Mouse (Mus musculus) c-Kit-negative CD71-positive TER-119-positive erythroid progenitor cells, embryonic 14.5 days (primary cell): ENCODE data around the gene Pkib.

Experiments used
- DNase-seq: peaks from one replicate; pipeline ENCODE4 v3.0.0-alpha.2; 2013; ENCODE audit warnings: low read depth, low spot score

The Pkib gene

DNA sequence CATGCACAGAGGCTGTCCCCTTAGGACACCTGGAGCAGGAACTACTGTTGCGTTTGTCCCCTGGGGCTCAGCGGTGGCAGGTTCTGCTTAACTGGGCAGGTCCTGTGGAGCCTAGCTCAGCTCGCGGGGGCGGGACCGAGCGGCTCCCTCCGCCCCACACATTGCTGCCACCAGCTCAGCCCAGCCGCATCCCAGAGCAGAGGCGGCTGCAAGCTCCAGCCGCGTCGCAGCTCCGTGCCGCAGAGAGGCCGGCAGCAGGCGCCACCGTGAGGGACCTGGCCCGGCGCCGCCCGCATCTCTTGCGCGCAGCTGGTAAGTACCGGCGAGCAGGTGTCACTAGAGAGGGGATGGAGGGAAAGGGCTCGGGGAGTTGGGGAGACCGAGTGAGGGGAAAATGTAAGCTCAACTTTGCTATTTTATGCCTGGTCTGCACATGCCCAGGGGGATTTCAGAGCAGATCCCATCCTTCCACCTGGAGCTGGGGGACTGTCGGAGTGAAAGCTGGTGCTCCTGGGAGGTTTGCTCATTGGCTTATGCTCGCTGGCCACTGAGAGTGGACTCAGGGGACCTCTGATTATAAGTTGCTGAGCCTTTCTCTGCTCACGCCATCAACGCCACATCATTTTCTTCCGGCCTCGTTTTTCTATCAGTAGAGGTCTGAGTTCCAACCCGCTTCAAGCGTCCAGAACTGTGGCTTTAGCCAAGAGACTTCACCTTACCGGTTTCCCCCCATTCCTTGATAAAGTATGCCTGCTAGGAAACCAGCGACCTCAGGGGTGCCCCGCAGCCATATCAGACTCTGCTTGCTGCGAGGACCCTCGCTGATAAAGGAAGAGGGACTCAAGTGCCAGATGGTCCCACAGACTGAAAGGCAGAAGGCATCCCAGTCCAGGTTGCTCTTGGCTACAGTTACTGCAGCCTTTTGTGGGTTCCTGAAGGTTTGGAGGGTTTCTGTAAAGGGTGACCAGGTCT is at the start of gene Pkib:
TSS of gene Pkib (plus strand) at position 86 of the 972 bp plus-strand sequence.
- DNase-seq, result no peak

DNA sequence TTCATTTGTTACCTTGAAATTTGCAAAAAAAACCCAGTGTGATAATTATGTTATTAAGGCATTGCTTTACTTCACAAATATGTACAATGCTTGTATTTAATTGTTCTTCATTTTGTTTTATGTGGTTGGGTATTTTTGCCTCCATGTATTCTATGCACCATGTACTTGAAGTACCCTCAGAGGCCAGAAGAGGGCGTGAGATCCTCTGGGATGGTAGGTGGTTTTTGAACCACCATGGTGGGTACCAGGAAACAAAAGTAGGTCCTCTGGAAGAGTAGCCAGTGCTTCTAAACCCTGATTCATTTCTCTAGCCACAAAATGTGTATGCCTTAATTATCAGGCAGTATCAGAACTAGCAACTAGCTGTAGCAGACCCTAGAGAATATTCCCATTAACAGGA is 47.9 kb upstream of the Pkib start:
- DNase-seq, result no peak

DNA sequence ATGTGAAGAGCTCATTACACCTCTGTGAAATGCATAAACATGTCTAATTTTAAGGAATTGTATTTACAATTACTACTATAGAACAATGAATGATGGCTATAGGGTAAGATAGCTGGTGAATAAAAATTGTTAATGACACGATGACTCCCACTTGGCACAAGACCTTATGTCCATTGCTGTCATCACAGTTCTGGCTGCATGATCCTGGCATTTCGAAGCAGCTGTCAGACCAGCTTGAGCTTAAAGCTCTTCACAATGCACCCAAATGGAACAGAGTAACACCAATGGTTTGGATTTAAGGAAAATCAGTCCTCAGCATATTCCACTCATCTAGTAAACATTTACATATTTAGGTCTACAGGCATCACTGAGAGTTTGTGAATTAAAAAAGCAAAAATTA is 37.5 kb upstream of the Pkib start:
- DNase-seq, result no peak

DNA sequence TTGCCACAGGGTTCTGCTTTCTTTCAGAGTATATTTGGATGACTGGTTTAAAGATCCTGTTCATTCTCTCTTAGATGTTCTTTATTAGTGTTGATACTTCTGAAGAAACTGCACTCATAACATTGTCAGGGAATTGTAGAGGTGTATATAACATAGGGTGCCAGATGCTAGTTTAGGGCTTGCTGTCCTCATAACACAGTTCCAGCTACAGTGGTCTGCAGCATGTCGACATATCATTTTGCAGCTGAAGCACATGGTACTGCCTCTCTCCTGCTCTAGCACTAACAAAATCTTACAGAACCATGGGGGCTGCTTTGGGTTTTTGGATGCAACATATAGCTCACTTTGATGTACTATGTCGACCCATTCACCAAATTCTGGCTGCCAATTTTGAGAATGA is 34.6 kb upstream of the Pkib start:
- DNase-seq, result no peak

DNA sequence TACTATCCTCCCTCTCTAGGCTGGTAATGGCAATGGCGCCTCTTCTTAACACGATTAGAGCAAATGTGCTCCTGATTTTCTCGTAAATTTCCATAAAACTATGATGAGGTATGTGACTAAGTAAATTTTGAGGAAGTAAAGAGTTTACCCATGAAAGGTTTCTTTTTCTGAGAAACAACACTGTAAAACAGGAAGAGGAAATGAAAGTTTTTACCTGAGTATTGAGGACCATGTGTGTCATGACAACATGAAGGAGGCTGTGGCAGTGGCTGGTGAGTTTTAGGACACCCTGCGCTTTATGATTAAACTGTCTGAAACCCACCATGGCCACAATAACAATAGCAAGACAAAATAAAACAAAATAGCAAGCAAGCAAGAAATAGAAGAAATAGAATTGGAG is 28.8 kb upstream of the Pkib start:
- DNase-seq, result no peak

DNA sequence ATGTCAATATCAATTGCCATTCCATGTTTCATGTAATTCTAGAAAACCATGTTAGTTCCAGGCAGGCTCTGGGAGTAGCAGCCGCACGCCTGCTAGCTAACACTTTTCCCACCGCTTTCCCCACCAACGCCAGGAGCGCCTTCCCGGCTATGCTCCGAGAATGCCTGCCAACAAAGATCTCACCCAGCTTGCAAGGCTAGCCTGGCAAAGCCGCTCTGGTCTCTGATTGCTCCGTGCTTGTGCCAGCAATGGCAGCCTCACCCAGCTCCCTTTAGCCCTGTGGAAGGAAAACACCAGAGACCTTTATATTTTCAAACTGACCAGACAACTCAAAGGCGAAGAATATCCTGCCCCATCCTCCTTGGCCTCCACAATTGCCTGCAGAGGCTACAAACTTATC is 8.5 kb upstream of the Pkib start:
- DNase-seq, result no peak

DNA sequence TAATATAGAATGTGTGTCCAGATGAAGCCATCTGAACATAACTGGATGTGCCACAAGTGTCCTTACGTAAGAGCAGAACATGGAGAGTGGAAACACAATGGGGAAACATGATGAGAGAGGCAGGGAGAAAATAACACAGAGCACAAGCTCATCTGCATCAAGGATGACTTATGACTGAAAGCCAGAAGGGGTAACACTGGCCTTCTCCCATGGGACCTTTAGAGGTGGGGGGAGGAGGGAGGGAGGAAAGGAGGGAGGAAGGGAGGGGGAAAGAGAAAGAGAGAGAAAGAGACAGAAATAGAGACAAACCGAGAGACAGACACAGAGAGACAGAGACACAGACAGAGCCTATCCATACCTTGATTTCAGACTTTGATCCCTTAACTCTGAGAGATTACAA is 4.0 kb upstream of the Pkib start:
- no peak for DNase-seq

DNA sequence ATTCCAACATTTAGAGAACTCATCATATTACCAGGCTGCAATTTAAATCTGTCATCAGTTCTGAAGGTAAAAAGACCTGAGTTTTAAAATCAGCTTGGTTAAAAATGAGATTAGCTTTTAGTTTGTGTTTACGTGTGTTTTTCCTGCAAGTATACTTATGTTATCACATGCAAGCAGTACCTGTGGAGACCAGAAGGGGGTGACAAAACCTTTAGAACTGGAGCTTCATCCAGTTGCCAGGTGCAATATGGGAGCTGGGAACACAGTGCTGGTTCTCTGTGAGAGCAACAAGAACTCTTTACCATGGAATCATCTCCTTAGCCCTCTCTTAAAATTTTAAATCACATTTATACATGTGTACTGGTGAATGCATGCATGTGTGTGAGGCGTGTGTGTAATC is 1.2 kb upstream of the Pkib start:
- DNase-seq, result peak; percentile 1

DNA sequence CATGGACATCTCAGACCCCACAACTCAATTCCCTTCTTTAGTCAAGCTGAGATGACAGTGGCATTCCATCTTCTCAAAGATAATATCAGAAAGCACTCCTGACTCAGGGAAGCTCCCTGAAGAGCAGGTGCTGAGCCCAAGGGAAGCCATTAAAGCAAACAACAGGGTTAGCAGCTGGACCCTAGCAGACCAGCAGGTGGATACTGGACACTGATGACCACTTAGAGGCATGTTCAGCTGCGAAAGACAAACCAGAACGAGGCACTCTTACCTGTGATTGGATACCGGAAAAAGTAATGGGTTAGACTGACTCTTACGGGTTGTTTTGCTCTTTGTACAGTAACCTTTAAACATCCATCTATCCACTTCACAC is 1.1 kb downstream of the Pkib start:
- DNase-seq, result no peak

DNA sequence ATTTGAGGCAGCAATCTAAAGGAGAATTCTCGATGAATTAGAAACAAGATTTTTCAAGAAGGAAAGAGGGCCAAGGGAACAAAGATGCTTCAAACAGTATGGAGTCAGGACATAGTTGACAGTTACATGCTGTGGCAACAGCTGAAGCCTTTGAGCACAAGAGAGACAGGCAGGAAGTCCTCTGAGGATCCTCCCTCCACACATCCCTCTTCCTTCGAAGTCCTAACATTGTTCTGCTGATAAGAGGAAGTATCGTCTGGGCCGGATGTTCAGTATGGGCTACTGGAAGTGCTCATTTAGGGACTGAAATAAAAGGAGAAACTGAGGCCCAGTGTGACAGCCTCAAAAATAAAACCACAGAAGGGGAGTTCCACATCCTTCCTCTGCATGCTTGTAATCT is 5.2 kb downstream of the Pkib start:
- no peak for DNase-seq

DNA sequence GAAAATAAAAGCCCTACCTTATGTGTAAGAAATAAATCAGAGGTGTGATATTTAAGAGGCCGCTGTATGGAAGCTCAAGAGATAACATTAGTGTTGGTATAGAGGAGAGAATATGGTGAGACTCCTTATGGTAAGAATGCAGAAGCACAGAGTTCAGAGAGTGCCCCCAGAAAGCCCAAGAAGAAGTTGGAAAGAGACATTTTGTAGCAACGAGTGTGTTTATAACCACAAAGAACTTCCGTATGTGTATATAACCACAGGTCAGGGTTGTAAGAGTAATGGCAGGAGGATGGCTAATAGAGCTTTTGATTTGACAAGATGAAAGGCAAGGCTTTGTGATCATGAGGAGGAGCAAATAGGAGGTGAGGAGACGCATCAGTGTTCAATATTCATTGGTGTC is 6.5 kb downstream of the Pkib start:
- no peak for DNase-seq

DNA sequence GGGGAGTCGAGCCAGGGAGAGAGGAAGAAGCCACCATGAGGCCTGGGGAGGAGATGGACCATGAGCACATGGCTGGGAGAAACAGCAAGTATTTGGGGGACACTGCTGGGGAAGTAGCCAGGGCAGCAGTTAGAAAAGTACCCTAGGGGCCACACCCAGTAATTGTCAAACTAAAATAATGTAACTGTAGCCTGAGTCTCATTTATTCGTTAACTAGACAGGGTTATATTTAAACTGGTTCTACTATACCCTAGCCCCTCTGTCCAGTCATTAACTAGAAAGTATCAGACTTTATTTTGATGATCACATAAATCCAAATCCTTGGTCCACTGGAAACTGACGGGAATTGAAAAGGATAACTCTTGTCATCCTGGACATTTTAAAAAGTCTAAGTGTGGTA is 7.8 kb downstream of the Pkib start:
- no peak for DNase-seq

DNA sequence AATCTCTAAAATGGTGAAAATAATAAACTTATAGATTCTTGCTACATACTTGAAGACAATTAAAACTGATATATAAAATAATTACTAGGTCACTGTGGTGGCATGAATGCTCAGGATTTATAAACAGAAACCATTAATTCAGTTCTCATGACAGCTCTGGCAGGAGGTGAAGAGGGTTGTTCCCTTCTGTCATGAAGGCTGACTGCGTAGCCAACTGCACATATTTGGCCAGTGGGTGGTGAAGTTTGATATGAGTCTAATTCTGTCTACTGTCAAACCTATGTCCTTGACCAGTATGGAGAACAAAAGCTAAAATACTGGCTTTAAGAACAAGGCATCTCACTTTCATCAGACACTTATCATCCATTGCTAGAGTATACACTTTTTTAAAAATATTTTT is 21.5 kb downstream of the Pkib start:
- DNase-seq, result no peak

DNA sequence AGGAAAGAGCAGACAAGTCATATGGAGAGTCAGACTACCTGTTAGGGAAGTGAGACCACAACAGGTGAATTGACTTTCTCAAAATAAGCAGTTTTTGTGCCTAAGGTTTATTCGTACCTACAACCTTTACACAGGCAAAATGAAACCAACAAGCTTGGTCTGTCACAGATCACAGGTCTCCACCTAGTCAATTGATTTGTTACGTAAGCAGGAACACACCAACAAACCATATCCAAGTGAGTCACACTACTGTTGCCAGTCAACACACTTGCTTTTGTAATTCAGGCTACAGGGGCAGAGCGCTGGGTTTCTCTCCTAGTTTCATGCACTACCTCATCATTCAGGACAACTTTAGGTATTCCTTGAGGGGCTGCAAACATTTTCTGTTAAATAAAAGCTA is 28.7 kb downstream of the Pkib start:
- no peak for DNase-seq

DNA sequence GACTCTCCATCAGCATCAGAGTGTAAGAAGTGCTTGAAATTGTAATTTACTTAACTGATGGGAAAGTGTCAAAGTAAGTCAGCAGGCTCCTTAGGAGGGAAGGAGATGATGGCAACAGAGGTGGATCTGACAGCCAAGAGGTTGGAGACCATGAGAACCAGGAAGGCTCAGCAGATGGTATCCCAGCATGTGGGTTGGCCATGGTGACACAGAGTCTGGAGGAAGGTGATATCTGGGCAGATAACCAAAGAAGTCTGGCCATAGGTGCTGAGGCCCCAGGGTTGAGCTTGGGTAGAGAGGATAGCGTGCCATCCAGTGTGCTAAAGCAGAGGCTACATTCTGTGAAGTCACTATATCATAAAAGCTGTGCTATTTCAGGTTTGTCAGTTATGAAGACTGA is 32.0 kb downstream of the Pkib start:
- DNase-seq, result no peak

DNA sequence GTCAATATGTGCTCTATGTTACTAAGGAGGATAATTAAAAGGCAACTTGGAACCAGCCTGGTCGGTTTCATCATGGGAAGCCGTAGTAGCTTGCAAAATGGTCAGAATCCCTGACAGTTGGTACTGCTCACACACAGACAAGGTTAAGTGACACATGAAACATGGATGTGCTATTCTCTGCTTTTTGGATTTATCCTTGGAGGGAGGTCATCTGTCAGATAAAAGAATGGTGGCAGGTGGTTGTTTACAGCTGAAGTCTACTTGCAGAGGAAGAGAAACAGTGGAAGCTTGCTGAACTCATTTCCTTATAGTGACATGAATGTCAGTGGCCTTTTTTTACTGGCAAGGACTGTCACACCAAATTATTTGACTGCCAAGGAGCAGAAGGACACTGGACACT is 32.5 kb downstream of the Pkib start:
- DNase-seq, result no peak

DNA sequence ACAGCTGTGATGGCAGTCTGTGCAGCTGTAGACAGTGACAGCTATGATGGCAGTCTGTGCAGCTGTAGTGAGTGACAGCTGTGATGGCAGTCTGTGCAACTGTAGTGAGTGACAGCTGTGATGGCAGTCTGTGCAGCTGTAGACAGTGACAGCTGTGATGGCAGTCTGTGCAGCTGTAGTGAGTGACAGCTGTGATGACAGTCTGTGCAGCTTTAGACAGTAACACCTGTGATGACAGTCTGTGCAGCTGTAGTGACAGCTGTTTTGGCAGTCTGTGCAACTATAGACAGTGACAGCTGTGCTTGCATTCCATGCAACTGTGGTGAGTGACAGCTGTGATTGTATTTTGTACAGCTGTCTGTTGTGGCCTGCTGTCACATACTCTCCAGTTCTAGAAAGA is 44.0 kb downstream of the Pkib start:
- no peak for DNase-seq

DNA sequence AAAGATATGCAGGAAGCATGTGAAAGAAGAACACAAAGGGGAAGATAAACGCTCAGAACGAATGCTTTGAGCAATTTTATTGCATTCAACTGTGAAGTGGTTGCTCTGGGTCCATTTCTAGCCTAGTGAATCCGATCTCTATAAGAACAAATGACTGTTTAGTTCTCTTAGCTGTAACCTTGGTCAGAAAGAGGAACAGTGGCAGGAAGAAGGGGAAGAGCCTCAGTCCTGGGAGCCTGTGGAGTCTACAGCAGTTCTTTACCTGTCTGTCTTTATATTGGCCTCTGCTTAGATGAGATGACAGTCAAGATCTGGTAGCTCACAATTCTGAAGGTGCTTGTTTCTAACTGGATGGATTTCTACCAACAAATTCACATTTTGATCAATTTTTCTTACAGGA is 56.2 kb downstream of the Pkib start:
- DNase-seq, result no peak

DNA sequence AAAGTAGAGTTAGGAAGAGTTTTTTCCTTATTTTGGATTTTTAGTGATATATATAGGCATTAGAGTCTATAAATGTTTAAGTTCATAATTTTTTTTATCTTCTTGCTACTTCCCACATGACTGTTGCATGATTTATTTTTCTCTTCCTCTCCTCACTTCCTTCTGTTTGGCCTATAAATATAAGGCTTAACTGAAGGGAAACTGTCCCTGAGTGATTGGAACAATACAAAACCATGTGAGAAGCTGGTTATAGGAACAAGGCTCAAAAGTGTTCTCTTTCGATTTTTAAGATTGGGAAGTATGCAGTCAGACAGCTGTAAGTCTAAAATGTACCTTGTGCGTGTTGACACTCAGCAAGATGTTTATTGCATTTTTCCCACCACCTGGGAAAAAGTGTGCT is 58.4 kb downstream of the Pkib start:
- no peak for DNase-seq

DNA sequence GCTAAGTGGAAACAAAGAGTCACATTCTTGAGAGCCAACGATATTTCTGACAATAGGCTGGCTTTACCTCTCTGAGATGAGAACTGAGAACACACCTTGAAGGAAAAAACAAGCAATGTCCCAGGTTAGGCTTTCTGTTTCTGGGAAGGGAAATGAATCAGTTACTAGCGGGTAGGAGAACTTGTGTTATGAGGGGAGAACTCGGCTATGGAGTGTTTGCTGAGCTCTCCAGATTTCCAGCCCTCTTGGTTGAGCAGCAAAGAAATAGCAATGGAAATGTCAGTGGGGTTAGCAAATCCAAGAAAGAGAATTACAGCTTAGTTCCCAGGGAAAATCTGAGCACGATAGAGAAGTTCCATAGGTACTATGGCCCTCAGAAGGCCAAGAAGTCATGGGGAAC is 70.5 kb downstream of the Pkib start:
- DNase-seq, result no peak

DNA sequence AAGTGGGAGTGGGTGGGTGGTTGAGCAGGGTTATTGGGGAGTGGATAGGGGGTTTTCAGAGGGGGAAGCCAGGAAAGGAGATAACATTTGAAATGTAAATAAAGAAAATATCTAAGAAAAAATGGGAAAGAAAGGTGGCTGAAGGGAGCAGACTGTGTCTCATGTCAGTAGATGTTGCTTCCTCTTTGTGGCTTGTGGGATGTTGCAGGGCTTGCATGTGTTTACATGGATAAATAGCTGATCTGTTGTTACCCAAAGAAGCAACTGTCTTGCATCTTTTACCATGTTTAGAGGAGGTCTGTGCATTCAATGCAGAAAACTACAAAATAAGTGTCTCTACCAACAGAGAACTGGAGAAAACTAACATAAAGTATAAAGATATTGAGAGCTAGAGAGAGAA is 89.3 kb downstream of the Pkib start:
- DNase-seq, result no peak

DNA sequence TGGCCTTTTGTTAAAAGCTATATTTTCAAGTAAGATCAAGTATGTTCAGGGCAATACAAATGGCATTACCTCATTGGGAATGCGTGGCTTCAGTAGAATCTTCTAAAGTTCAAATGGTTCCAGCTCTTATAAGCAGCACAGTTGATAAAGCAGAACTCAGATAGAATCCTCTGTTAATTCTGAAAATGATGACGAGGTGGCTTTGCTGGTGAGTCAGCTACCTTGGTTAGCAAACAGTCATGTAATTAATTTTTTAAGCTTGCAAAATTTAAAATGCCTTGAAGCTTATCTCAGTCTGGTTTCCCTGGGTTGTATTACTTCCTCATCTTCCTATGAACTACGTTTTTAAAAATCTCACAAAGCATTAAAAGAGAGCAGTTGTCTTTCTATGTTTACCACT is 90.6 kb downstream of the Pkib start:
- DNase-seq, result no peak

DNA sequence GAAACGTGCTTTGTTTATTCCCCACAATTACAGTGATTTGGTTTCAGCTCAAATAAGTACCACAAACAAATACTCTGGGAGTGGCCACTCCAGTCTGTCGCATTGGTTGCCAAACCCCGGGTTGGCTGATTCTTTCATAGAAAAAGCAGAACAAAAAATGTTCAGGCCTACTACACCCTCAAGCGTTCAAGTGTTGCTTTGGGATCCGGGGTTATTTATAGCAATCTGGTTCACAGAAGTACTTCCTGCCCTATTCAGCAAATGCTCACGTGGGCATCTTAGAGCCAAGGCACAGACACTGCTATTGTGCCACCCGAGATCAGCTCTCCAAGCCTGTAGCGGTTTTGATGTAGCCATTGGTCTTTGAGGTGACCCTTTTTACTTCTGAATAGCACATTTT is 95.9 kb downstream of the Pkib start:
- no peak for DNase-seq

DNA sequence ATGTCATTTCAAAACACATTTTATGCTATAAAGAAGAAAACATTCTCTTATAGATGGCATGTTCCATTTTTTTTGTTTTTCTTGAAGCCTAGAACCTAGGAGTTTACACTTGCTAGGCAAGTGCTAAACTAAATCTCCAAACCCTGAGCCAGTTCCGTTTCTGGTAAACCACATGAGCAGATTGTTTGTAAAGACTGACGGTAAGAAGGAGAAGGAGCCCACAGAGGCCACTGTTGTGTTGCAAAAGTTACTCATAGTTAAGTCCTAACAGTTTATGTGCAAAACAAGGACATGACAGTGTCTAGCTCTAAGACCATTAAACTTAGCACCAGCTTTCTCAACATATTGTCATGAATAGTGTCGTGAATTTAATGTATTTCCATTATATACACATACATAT is 99.9 kb downstream of the Pkib start:
- no peak for DNase-seq
